Mouse (Mus musculus) frontal cortex, adult (tissue): Measurements from ENCODE around the gene Ssr1.
A peak's percentile ranks its signal among the peaks of the same experiment; 100 is the strongest.

ENCODE experiments used
- ATAC-seq: cut with Nextera tagmentation; 2 replicates; pipeline ENCODE4 v1.9.2; 2017; ENCODE audit warnings: mild to moderate bottlenecking, moderate library complexity, mixed read lengths; ENCODE audit not compliant: low TSS enrichment

Gene Ssr1

GRCm38 (mm10) chr13:37980346-37980745, 13.7 kb downstream of the Ssr1 start:
- ATAC-seq: no peak

DNA sequence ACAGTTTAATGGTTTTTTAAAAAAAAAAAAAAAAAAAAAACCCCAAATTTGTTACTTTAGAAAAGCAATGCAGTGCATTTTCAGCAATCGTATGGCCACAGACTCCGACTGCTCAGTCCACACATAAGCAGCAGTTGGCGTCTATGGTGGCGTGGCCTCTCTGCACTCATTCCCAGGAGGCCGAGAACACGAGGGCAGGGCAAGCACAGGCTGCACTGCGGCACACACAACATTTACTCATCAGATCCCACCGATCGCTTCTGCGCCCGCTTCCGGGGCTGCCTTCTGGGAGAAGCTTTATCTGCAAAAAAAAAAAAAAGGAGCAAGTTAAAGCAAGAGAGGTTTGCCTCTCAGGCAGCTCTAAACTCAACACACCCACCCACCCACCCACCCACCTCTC, 14.5 kb downstream of the Ssr1 start:
- ATAC-seq: no peak

GRCm38 (mm10) chr13:37974731-37975130, 19.3 kb downstream of the Ssr1 start:
- ATAC-seq: no peak

DNA sequence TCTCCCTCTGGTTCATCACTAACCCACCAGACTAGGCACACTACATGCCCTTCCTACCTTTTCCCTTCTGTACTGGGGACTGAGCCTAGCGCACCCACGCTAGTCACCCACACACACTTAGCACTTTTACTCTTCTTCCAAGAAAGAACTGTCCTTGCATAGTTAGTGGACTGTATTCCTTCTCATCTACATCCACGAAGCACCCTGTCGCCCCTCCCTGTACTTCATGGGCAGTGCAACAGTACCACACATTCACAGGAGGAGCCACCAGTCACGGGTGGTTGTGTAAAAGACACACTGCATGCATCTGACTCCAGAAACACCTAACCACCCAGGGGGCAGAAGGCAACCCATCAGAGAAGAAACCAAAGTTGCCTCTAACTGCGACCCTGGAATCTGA, 20.0 kb downstream of the Ssr1 start:
- ATAC-seq: peak; percentile 75

DNA sequence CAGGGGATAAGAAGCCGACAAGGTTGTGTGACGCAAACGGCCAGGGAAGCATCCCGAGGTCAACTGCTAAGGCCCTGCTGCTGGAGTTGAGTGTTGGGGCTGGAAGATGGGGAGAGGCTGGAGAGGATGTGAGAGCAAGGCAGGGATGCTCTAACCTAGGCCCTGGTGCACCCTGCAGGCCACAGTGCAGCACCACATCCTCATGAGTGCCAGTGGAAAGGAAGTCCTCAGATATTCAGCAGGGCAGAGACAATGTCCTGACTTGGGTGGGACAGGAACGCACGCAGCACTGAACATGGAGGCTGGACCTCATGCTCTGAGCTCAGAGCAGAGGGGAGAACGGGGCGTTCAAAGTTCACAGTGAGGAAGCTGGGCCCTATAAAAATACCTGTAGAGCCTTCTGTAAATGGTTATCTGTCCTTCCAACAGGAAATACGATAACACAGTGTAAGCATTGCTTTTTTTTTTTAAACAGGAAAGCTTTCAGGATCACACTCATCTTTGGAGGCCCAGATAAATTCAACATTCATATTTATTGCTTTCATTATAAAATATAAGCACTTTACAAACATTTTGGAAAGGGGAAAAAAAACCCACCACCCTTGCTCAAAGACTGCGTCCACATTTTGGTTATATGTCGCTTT, 23.0 kb downstream of the Ssr1 start:
- 0 out of 2 replicates have a peak, but pooled peaks have one; percentile 21 for ATAC-seq

- ATAC-seq: no peak
Measured at GRCm38 (mm10) chr13:37969988-37970387, 24.0 kb downstream of the Ssr1 start.

GRCm38 (mm10) chr13:37969337-37969736, 24.7 kb downstream of the Ssr1 start:
- ATAC-seq: peak; percentile 67

DNA sequence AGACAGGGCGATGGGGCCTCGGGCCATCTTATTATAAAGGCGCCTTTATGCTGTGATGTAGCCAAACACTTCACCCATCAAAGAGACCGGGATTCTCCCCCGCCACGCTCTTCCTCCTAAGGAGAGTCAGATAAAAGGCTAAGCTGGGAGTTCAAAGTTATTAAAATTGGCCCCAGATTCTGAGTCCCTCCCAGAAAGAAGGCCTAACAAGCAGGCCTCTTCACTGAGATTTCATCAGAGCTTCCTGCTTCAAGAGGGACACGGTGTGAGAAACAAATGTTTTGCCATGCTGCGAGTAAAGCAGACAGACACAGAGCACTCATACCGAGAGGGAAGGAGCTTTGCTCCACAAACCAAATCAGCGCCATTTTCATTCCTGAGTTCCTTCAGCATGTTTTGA, 26.5 kb downstream of the Ssr1 start:
- no peak for ATAC-seq

DNA sequence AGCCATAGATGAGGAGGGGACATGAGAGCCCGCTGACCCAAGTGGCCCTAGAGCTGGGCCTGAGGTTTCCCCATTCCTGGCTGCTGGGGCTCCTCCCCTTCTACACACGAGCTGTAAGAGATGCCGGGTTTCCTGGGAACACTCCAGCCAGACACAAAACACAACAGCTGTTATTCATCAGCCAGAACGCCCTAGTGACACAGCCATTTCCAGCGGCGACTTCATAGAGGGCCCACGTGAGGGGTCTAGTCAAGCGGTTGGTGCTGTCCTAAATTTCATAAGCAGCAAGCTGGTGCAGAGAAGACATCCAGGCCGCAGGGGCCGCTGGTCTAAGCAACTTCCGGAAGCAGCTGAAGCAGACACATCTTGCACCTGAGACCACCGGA, 27.0 kb downstream of the Ssr1 start:
- no peak for ATAC-seq

GRCm38 (mm10) chr13:37966256-37967051, 27.6 kb downstream of the Ssr1 start:
- no peak for ATAC-seq

DNA sequence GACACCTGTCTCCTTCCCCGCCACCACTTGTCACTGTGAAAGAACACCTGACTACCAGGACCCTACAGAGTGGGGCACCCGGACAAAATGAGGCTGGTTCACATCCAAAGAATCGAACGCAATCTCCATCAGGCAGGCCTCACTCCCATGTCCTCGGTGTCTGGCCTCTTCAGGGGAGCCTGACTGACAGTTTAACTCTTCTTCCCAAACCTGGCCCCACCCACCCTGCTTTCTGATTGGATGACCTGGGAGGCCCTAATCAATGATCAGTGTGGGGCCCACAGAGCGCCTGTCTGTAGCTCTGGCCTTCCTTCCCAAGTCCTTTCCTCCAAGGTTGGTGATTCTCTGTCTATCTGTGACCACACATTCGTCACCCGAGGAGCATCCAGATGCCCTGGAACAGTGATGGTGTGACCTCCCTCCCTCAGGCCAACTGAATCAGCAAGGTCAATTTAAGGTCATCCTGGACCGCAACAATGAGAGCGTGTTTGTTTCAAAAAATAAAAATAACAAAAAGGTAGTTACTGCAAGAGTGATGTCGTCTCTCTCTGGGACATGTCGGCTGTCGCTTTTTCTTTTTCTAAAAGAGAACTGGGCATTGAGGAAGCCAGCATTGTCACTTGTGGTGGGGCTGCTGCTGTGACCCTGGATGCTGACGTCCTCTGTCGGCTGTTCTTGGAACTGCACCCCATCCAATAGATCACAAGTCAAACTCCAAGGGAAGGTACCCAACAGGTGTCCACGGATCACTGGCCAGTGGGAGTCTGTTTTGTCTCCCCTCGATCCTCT, 28.7 kb downstream of the Ssr1 start:
- no peak for ATAC-seq

DNA sequence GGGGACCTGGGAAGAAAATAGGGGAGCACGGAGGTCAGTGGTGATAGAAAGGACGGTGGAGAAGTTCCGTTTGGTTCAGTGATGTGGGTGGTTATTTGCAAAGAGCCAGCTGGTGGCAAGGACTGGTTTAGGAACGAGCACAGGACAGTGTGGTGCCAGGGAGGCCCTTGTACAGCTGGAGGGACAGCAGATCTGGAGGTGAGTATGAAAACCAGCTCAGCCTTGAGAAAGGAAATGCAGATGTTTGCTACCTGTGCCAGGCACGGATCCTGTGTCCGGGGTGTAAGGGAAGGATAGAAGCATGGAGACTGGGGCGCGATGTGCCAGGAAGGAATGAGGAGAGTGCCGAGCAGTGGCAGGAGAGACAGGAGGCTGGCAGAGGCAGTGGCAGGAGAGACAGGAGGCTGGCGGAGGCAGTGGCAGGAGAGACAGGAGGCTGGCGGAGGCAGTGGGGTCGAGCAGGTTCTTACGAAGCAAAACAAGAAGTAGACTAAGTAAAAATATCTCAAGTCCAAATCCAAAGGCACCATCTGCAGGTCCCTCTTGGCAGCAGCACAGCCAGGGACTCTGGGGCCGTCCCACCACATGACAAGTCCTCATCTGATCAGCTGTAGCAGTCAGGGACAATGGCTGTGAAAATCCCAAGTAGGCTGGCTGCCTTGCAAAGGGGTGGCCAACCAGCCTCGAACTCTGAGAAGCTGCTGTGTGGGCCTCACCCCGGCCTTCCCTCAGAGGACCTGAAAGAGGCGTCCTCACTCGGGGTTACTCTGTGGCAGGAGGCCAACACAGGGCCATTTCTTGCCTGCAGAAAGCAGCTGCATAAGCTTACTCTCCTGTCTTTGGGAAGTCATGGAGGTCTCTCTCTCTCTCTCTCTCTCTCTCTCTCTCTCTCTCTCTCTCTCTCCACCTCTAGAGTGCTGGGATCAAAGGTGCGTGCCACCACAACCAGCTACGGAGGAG, 29.6 kb downstream of the Ssr1 start:
- peak; percentile 77 for ATAC-seq

DNA sequence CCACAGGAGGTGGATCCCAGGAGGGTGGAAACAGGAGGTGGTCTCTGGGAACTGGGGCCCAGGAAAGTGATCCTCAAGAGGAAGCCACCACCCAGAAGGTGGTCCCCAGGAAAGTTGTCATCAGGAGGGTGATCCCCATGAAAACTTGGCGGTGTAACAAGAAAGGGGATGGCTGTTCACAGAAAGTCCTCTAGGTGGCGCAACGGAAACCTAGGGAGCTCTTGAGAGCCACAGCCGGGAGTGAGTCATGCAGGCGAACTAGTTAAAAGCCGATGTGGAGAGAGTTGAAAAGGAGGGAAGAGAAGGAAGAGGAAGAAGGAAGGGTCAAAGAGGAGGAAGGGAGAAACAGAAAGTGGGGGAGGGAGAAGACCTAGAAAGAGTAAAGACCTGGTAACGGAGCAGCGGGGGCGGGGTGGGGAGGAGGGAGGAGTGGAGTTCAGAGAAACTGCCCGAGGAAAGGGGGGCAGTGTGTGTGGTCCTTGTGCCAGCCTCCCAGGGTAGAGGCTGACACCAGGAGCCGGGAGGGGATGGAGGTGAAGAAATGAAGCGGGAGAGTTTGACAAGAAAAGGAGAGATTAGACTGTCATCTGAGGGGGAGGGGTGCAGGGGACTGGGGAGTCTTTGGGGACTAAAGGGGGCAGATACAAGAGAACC, 30.5 kb downstream of the Ssr1 start:
- ATAC-seq: peak; percentile 62

DNA sequence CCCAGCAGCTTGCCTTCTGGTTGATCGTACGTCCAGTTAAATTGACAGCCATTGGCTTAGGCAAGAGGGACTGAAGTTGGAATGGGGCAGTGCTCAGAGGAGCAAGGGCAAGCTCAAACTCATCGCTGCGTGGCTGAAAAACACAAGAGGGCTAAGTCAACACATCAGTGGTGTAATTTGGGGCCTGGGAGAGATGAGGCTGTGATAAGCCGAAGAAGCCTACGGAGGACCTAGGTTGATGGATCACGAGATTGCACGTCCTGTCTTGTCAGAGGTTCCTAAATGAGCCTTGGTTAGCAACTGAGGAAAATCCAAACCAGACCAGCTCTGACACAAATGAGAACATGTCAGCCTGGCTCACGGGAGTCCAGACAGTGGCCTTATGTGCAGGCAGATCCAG, 31.5 kb downstream of the Ssr1 start:
- no peak for ATAC-seq

DNA sequence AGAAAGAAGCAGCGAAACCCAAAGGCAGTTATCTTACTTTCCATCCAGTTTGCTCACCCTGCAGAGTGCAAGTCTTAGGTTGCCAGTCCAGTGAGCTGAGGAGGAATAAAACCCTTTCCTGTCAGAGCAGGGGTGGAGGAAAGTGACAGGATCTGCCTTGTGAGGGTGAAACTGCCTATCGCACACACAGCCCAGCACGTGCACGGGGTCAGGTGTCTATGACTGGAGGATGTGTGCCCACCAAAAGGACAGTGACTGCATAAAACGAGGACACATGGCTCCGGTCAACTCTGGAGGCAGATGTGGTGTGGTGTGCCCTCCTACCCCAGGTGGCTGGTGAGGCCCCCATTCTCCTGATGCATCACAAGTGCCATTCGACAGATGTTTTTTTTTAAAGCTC, 34.1 kb downstream of the Ssr1 start:
- no peak for ATAC-seq

DNA sequence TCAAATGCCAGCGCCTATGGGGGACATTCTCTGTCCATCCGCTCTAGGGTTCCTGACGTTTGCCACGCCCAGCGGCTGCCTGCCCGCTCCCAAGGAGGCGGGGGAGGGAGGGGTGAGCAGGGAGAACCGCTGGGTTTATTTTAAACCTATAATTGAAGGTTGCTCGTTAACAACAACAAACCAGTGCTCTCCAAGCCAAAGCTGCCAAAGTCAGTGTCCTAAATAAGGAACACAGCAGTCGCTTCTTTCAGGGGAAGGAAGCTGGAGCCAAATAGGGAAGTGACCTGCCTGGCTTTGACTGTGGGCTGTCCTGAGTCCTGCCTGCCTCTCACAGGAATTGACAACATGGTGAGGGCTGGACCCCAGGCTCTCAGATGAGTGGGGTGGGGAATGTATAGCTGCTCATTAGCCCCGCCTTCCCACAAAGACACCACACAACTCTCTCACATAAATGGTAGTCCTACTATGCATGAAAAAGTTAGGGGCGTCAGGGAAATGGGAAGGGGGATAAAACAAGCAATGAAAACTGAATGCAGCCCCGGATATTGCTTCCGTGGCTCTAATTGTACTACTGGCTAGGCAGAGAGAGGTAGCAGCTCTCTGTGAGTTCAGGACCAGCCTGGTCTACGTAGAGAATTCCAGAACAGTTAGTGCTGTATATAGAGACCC, 34.6 kb downstream of the Ssr1 start:
- no peak for ATAC-seq

DNA sequence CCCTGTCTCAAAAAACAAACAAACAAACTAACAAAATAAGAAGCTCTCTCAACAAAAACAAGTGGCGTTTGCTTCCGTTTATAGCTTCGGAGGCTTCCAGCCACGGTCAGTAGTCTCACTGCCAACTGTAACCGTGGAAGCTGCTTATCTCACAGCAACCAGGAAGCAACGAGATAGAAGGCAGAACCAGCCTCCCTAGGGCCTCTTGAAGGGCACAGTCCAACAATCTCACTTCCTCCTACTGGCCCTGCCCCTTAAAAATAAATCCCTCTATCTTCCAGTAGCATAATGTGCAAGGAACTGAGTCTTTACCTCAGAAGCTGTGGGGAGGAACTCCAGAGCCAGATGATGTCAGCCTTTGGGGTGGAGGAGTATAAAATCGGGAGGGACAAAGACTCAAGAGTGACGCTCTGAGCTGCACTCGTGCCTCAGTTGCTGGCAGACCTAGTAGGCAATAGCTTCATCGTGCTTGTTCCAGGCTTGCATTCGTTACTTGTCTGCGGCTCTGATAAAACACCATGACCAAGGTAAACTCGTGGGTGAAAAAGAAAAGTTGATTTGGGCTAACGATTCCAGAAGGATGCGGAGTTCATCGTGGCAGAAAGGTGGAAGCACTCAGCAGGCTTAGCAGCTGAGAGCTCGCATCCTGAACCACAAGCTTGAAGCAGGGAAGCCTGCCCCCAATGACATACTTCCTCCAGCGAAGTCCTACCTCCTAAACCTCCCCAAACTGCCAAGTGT, 35.3 kb downstream of the Ssr1 start:
- ATAC-seq: no peak

DNA sequence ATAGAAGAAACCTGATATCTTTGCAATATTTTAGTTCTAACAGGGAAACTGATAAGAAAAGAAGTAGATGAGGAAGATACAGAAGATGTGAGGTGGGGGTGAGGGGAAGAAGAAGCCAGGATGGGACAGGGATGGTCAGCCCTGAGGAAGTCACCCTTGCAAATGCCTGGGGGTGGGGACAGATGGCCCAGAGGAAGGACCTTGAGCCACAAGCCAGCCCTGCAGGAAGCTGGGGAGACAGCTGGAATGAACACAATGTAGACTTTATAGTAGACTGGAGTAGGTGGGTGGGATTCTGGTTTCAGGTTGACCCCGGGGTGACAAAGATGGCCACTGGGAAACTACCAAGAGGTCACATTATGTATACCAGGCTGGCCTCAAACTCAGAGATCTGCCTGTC, 39.7 kb downstream of the Ssr1 start:
- no peak for ATAC-seq

DNA sequence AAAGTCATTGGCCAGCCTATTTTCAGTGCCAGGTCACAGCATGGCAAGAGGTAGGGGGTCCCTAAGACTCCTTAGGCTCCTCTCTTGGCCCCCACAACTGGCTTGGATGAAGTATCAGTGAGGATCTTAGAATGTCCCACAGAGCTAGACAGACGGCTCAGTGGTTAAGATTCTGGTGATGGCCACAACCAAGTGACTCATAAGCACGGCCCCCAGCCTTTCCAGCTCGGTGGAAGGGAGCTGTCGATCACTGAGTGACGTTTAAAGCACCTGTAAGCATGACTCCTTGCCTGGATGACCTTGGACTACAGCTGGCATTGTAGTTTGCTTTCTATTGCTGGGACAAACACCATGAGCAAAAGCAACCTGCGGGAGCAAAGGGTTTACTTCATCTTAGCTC, 41.0 kb downstream of the Ssr1 start:
- no peak for ATAC-seq

DNA sequence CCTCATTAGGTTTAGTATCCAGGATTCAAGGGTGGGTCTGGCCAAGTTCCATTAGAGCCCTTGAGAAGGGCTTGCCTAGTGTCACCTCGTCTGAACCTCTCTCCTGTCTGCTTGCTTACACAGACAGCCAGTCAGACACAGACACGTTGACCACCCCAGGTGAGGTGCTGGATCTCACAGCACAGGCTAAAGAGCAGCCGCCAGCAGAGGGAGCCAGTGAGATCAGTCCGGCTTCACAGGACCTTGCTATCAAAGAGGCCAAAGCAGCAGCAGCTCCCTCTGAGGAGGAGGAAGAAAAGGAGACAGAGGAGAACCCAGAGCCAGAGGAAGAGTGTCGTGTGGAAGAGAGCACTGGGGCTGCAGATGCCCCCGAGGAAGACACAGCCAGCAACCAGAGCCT, 47.3 kb downstream of the Ssr1 start:
- ATAC-seq: peak; percentile 83
